Mouse (Mus musculus): Measurements from ENCODE around the gene Kng1. TPM values are rescaled to one million over a fixed set of nuclear protein-coding genes. Genes with fewer than 3 reads are reported as not detected.

Gene Kng1
- polyA plus RNA-seq, 1 experiment, result 0.17 TPM

- Histone ChIP-seq H3K27me3 (replicated peaks) (no peaks in the 10 kb centered on the region), H3K4me3 (replicated peaks) (peak overlapping the region; percentile 90), H3K9me3 (no peaks in the 10 kb centered on the region), H3K4me1 (peaks cover 54% of the 10 kb centered on the region), H3K36me3 (replicated peaks; ENCODE audit: low read length) (no peaks in the 10 kb centered on the region)
- TF ChIP-seq GATA1 (IDR thresholded peaks at IDR 0.05; ENCODE audit: borderline replicate concordance, low read length) (no peak), FLI1 (IDR thresholded peaks at IDR 0.05; ENCODE audit: low read length) (no peak)
Observed at GRCm38 (mm10) chr16:23103038-23103745, 45.5 kb downstream of the Kng1 start.

- Histone ChIP-seq H3K4me1 (peaks cover 54% of the 10 kb centered on the region), H3K9me3 (no peaks in the 10 kb centered on the region), H3K4me3 (replicated peaks) (peak overlapping the region; percentile 35), H3K27me3 (replicated peaks) (no peaks in the 10 kb centered on the region), H3K36me3 (replicated peaks; ENCODE audit: low read length) (peaks cover 3% of the 10 kb centered on the region)
- TF ChIP-seq GATA1 (IDR thresholded peaks at IDR 0.05; ENCODE audit: borderline replicate concordance, low read length) (no peak), FLI1 (IDR thresholded peaks at IDR 0.05; ENCODE audit: low read length) (no peak)
Observed at GRCm38 (mm10) chr16:23103841-23104240, 46.2 kb downstream of the Kng1 start.

DNA sequence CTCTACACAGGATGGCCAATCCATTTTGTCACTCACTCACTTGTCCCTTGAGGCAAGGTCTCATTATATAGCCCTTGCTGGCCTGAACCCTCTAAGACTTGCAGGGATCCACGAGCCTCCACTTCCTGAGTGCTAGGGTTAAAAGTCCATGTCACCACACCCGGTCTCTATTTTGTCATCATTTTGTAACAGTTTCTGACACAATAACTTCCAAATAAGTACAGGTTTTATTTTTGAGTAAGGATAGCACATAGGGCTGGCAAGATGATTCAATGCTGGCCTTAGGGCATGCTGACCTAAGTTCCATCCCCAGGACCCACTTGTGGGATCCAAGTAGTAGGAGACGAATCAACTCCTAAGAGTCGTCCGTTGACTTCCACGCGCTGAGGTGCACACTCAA, 48.5 kb downstream of the Kng1 start:
- H3K4me3 ChIP-seq (replicated peaks), result no peak overlapping the region
- H3K27me3 ChIP-seq (replicated peaks), result no peaks in the 10 kb centered on the region
- H3K9me3 ChIP-seq, result no peaks in the 10 kb centered on the region
- H3K36me3 ChIP-seq (replicated peaks; ENCODE audit: low read length), result peaks cover 22% of the 10 kb centered on the region
- TF ChIP-seq GATA1 (IDR thresholded peaks at IDR 0.05; ENCODE audit: borderline replicate concordance, low read length) (no peak), FLI1 (IDR thresholded peaks at IDR 0.05; ENCODE audit: low read length) (no peak)
- peaks cover 54% of the 10 kb centered on the region for H3K4me1 ChIP-seq

- H3K27me3 ChIP-seq (replicated peaks), result no peaks in the 10 kb centered on the region
- peaks cover 35% of the 10 kb centered on the region for H3K36me3 ChIP-seq (replicated peaks; ENCODE audit: low read length)
- peak within 1 kb of the TSS; percentile 99 for H3K4me3 ChIP-seq (replicated peaks)
- H3K4me1 ChIP-seq, result peaks cover 56% of the 10 kb centered on the region
- no peaks in the 10 kb centered on the region for H3K9me3 ChIP-seq
- TF ChIP-seq FLI1 (IDR thresholded peaks at IDR 0.05; ENCODE audit: low read length), result no peak
- no peak for TF ChIP-seq GATA1 (IDR thresholded peaks at IDR 0.05; ENCODE audit: borderline replicate concordance, low read length)
Observed at GRCm38 (mm10) chr16:23107231-23107942, 49.7 kb downstream of the Kng1 start, which contains the start of gene Eif4a2. Gene Eif4a2, plus strand, starts transcription at chr16:23107444.

- H3K9me3 ChIP-seq, result no peaks in the 10 kb centered on the region
- H3K36me3 ChIP-seq (replicated peaks; ENCODE audit: low read length), result peaks cover 42% of the 10 kb centered on the region
- no peaks in the 10 kb centered on the region for H3K27me3 ChIP-seq (replicated peaks)
- peak overlapping the region; percentile 99 for H3K4me3 ChIP-seq (replicated peaks)
- H3K4me1 ChIP-seq, result peaks cover 48% of the 10 kb centered on the region
- no peak for TF ChIP-seq FLI1 (IDR thresholded peaks at IDR 0.05; ENCODE audit: low read length)
- no peak for TF ChIP-seq GATA1 (IDR thresholded peaks at IDR 0.05; ENCODE audit: borderline replicate concordance, low read length)
Observed at GRCm38 (mm10) chr16:23107946-23108759, 50.5 kb downstream of the Kng1 start.

DNA sequence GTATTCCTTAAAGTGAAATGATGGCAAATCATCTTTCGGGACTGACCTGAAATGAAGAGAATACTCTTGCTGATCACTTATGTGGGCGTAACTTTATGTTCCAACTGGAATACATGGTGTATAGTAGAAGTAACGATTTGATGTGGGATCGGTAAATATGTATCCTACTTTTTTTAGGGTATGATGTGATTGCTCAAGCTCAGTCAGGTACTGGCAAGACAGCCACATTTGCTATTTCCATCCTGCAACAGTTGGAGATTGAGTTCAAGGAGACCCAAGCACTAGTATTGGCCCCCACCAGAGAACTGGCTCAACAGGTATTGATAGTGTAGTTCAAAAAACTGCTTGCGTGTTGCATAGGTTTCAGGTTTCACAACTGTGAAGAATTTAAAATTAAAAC, 51.3 kb downstream of the Kng1 start:
- Histone ChIP-seq H3K4me1 (peaks cover 41% of the 10 kb centered on the region), H3K4me3 (replicated peaks) (peak overlapping the region; percentile 99), H3K27me3 (replicated peaks) (no peaks in the 10 kb centered on the region), H3K36me3 (replicated peaks; ENCODE audit: low read length) (peaks cover 45% of the 10 kb centered on the region), H3K9me3 (no peaks in the 10 kb centered on the region)
- no peak for TF ChIP-seq FLI1 (IDR thresholded peaks at IDR 0.05; ENCODE audit: low read length)
- no peak for TF ChIP-seq GATA1 (IDR thresholded peaks at IDR 0.05; ENCODE audit: borderline replicate concordance, low read length)

DNA sequence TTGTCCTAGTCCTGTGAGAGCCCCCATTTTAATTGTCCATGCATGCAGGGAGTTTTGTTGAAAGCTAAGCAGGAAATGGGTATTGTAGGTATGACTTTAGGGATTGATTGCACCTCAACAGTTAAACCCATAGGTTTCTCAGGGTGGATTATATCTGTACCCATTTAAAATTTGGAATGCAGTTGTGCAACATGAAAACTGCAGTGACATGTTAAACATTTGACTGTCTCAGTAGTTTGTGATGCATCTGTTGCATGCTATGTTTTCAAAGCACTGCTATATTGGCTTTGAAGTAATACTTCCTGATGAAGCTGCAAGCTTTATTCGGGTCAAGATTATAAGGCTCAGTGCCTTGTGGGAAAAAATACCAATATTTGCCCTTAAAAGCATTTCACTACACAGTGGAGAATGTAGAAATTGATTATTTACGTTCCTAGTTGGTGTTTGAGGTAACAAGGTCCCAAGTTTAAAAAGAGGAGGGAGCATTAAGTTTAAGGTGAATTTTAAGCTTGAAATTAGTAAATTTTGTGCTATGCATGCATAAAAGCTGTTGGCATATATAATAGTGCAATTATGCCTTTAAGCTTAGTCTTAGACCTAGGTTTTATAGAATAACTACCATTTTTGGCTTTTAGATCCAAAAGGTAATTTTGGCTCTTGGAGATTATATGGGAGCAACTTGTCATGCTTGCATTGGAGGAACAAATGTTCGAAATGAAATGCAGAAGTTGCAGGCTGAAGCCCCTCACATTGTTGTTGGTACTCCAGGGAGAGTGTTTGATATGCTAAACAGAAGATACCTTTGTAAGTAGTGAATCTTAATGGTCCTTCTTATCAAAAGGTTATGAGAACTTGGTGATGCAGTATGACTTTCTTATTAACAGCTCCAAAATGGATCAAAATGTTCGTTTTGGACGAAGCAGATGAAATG, 52.0 kb downstream of the Kng1 start:
- Histone ChIP-seq H3K27me3 (replicated peaks) (no peaks in the 10 kb centered on the region), H3K4me3 (replicated peaks) (peak overlapping the region; percentile 99), H3K4me1 (peaks cover 36% of the 10 kb centered on the region), H3K9me3 (no peaks in the 10 kb centered on the region), H3K36me3 (replicated peaks; ENCODE audit: low read length) (peaks cover 51% of the 10 kb centered on the region)
- TF ChIP-seq FLI1 (IDR thresholded peaks at IDR 0.05; ENCODE audit: low read length), result no peak
- TF ChIP-seq GATA1 (IDR thresholded peaks at IDR 0.05; ENCODE audit: borderline replicate concordance, low read length), result no peak

DNA sequence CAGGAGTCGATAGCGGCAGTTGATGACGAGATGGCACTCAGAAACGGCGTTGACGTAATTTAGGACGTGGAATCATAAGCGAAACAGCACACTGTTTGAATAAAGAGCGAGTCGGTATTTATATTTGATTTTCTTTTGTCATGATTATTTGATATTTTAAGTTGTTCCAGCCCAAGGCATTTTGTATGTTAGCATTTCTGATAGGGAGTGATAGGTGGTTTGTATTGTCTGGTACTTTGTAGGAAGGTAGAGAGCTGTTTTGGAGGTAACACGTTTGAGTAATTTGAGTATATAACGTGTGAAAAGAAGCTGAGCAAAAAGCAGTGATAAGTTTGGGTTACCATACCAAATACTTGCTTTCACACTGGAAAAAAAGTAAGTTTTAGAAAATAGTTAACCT, 54.7 kb downstream of the Kng1 start:
- no peaks in the 10 kb centered on the region for H3K27me3 ChIP-seq (replicated peaks)
- H3K4me1 ChIP-seq, result peaks cover 20% of the 10 kb centered on the region
- no peak overlapping the region for H3K4me3 ChIP-seq (replicated peaks)
- TF ChIP-seq FLI1 (IDR thresholded peaks at IDR 0.05; ENCODE audit: low read length) (no peak), GATA1 (IDR thresholded peaks at IDR 0.05; ENCODE audit: borderline replicate concordance, low read length) (no peak)
- peaks cover 75% of the 10 kb centered on the region for H3K36me3 ChIP-seq (replicated peaks; ENCODE audit: low read length)
- no peaks in the 10 kb centered on the region for H3K9me3 ChIP-seq
